Mouse (Mus musculus): ENCODE data around the gene Gm29133.

DNA sequence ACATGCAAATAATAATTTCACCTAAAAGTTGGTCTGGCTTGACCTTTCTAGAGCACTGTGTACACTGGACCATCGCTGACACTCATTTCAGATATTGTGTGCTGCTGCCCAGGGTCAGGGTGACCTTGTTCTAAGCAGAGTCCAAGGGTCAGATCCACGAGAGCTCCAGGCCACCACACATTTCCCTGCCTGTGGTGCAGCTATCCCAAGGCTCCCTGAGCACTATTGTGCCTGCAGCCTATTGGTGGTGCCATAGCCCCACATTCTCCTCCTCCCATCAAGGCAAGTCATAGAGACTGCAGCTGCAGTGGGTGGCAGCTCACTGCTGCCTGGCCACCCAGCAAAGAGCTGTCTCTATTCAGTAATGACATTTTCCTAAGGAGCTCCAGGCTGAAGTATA, 2.7 kb upstream of the Gm29133 start:
- TF ChIP-seq POLR2A (IDR thresholded peaks at IDR 0.05; ENCODE audit: insufficient read depth, low read length) (no peak), CTCF (IDR thresholded peaks at IDR 0.05; ENCODE audit: low read depth, low read length) (no peak)

Data from ES-Bruce4 (cell line).